Mouse (Mus musculus): ENCODE results near the gene Rrn3. TPM values are rescaled to one million over a fixed set of nuclear protein-coding genes. Genes with fewer than 3 reads are reported as not detected.

Rrn3 gene
- polyA plus RNA-seq (2012; rRNA removed), result 2.8 and 4.1 TPM in 2 replicates

DNA sequence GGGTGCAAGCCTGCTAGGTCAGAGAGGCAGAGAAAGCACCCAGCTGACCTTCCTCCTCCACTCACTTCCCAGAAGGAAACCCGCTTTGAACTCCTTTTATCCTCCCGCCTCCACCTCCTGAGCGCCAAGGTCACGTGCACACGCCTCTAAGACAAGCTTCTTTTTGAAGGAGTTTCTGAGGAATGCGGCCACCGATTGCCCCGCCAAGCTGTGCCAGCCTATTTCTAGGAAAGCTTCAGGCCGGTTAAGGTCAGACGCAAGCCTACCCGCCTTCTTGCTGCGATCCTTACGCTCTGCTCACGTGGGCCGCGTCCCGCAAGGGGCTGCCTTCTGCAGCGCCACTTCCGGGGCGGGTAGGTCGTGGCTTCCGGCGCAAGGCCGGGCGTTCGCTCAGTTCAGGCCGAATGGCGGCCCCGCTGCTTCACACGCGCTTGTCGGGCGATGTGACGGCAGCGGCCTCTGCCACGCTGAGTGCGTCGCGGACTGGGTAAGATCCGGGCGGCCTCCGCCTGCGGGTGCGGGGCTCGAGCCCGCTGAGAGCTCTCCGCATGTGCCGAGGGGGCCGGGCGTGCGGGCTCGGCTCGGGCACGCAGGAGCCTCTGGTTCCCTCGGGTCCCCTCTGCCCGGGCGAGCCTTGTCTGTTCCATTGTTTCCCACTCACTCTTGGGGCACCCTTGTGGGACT, at the start of gene Rrn3:
Rrn3 (plus strand) TSS at position 356 of the 684 bp plus-strand sequence.

DNA sequence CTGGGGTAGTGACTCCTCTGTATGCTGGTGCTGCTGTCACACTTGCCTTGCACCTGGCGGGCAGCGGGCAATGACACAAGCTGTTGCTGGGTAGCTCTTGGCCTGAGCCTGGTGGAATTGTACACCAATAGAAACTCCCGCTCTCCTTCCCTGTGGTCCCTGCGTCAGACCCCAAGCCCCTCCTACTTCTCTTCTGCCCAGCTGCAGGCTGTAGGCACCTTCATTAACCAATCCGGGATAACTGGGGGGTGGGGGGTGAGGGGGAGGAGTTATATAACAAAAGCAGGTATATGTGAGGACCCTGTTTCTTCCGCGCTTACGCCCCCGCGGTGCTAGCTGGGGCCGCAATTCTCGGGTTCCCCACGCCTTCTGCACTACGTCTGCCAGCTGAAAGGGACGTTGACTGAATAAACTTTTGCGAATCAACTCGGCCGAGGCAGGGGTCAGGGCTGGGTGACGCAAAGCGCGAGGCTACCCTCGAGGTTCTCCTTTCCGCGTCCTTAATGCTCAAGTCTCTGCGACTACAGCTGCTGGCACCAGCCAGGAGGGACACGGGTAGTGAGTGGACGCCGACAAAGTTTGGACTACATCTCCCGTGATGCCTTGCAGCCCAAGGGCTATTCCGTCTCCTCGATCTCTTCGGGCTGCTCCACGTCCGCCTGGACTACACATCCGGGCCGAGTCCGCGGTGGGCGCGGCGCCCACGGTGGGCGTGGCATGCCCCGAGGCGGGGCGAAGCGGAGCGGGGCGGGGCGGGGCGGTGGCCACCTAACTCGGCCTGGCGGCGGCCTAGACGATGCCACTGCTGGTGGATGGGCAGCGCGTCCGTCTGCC, 38.3 kb downstream of the Rrn3 start, which contains the start of gene Ntan1:
Ntan1 (plus strand) TSS at position 286 of the 834 bp plus-strand sequence.

Other genes with a start within 250 kb of the Rrn3 start
- gene Parn, start 112.5 kb upstream of the Rrn3 start, polyA plus RNA-seq (2012; rRNA removed), result 3.5 and 4.8 TPM in 2 replicates
- 6.0 and 7.5 TPM in 2 replicates for gene Bfar, start 108.8 kb upstream of the Rrn3 start, polyA plus RNA-seq (2012; rRNA removed)
- gene 3110001I22Rik, start 108.8 kb upstream of the Rrn3 start, polyA plus RNA-seq (2012; rRNA removed), result 0.04 and 0.37 TPM in 2 replicates
- 57.7 and 61.4 TPM in 2 replicates for gene Pla2g10, start 49.7 kb upstream of the Rrn3 start, polyA plus RNA-seq (2012; rRNA removed)
- gene Ntan1, start 38.1 kb downstream of the Rrn3 start, polyA plus RNA-seq (2012; rRNA removed), result 20.7 and 23.5 TPM in 2 replicates
- 52.9 and 53.6 TPM in 2 replicates for gene Pdxdc1, start 122.4 kb downstream of the Rrn3 start, polyA plus RNA-seq (2012; rRNA removed)
- 1.4 and 3.0 TPM in 2 replicates for gene Mpv17l, start 122.5 kb downstream of the Rrn3 start, polyA plus RNA-seq (2012; rRNA removed)
- gene 2900011O08Rik, start 205.9 kb downstream of the Rrn3 start, polyA plus RNA-seq (2012; rRNA removed), result 0.08 and 0.13 TPM in 2 replicates
- gene Ifitm7, start 206.2 kb downstream of the Rrn3 start, polyA plus RNA-seq (2012; rRNA removed), result not detected in 2 replicates